Mouse (Mus musculus) heart, embryonic 13.5 days (tissue): ENCODE data around the gene Atf7ip. TPM values are rescaled to one million over a fixed set of nuclear protein-coding genes. Genes with fewer than 3 reads are reported as not detected.

Source experiments
- ATAC-seq: fragments of 200-750 bp; cut with Nextera tagmentation; 2 replicates; pipeline ENCODE4 v1.8.0; 2017; ENCODE audit warnings: moderate TSS enrichment; ENCODE audit not compliant: insufficient number of reproducible peaks, low FRiP score, low TSS enrichment; ENCODE audit errors: extremely low read depth
- H3K27ac ChIP-seq: fragments of 300-500 bp; sonication (generic); replicated peaks from 2 replicates; pipeline ENCODE4 v1.5.1; 2015; ENCODE audit warnings: moderate library complexity, mild to moderate bottlenecking, inconsistent platforms
- H3K27me3 ChIP-seq: fragments of 300-500 bp; sonication (generic); replicated peaks from 2 replicates; pipeline ENCODE4 v1.6.1; 2015; ENCODE audit warnings: mild to moderate bottlenecking, inconsistent platforms
- H3K36me3 ChIP-seq: fragments of 300-500 bp; sonication (generic); 2 replicates; pipeline ENCODE4 v1.6.1; 2015; ENCODE audit warnings: mild to moderate bottlenecking, inconsistent platforms
- H3K4me1 ChIP-seq: fragments of 300-500 bp; sonication (generic); 2 replicates; pipeline ENCODE4 v1.6.1; 2015; ENCODE audit warnings: inconsistent platforms
- H3K4me2 ChIP-seq: fragments of 300-500 bp; sonication (generic); 2 replicates; pipeline ENCODE4 v1.6.1; 2015; ENCODE audit warnings: inconsistent platforms, mild to moderate bottlenecking, moderate library complexity
- H3K4me3 ChIP-seq: fragments of 300-500 bp; sonication (generic); 2 replicates; pipeline ENCODE4 v1.5.1; 2015; ENCODE audit warnings: moderate library complexity, mild to moderate bottlenecking, inconsistent platforms
- H3K9ac ChIP-seq: fragments of 300-500 bp; sonication (generic); 2 replicates; pipeline ENCODE4 v1.6.1; 2015; ENCODE audit warnings: inconsistent platforms, mild to moderate bottlenecking, moderate library complexity
- H3K9me3 ChIP-seq: fragments of 300-500 bp; sonication (generic); 2 replicates; pipeline ENCODE4 v1.6.1; 2016; ENCODE audit warnings: inconsistent platforms
- WGBS: fragments of 180-500 bp; shearing (Covaris S2); methylation state at CpG from one replicate; pipeline ENCODE4 v1.1.7; 2015; ENCODE audit warnings: mixed read lengths; 5-methylcytosine and 5-hydroxymethylcytosine counted together
- polyA plus RNA-seq: library from polyadenylated mRNA; unstranded; fragments of >200 nt; fragmentation: Nextera tagmentation; extraction: Ambion mirVana; gene quantifications from 2 replicates; pipeline ENCODE4 v1.2.1, GENCODE M21; 2015

Atf7ip gene
- polyA plus RNA-seq, 1 experiment from 2014 or later: 33.7 TPM

DNA sequence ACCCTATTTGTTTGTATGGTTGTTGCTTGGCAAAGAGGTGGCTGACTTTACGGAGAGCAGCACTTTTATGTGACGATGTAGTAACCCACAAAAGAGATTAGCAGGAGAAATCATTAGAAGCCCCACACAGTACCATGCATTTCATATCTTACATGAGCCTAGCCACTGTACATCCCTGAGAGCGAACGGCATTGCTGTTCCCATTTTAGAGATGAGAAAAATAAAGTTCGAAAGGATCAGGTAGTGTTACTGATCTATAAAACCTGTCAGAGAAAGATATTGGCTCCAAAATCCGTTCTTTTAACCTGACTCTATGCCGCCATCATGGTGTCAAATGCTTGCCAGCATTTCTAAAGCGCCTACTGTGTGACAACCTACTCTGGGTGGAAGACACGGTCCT lies 36.2 kb upstream of the Atf7ip start:
- no peak overlapping the region for H3K4me3 ChIP-seq
- ATAC-seq: no peak
- peaks cover 80% of the 10 kb centered on the region for H3K4me1 ChIP-seq
- no peaks in the 10 kb centered on the region for H3K9me3 ChIP-seq
- no peaks in the 10 kb centered on the region for H3K36me3 ChIP-seq
- peak overlapping the region; percentile 55 for H3K4me2 ChIP-seq
- no peaks in the 10 kb centered on the region for H3K27me3 ChIP-seq
- no peak overlapping the region for H3K9ac ChIP-seq
- peak overlapping the region; percentile 97 for H3K27ac ChIP-seq
- 67% methylated on average over 9 of the region's 9 CpGs for WGBS

DNA sequence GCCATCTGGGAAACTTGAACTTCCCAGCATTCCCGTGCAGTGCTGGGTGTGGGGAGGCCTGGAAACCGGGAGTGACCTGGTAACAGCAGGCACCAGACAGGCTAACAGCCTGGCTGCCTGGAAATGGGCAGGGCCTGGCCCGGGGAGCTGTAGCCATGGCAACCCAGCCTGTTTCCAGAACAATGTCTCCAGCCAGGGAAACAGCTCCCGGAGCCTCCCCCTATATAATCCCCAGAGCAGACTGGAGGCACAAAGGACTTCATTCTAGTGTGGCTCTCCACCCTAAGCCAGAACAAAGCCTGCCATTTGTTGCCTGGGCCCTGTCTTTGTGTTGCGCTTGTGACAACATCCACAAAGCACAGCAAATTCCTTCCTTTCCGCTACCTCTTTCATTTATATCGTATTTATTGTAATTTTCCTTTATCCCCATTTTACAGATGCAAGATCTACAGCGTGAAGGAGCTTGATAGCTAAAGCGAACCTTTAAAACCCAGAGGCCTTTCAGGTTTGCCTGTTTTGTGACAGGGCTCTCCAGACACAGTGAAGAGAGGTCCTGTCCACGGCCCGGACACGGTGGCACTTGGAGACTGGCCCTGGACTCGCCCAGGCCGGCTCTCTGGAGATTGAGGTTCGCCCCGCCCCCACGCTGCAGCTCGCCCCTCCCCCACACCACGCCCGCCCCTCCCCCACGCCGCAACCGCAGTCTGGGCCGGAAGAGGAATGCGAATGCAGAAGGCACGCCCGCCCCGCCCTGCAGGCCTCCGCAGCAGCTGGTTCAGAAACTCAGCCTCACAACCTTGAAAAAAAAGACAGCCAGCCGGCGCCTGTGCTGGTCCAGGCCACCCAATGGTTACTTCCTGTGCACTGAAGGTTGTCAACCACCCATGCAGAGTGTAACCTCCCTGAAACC lies 35.4 kb upstream of the Atf7ip start:
- WGBS: 5% methylated on average over 31 of the region's 31 CpGs

DNA sequence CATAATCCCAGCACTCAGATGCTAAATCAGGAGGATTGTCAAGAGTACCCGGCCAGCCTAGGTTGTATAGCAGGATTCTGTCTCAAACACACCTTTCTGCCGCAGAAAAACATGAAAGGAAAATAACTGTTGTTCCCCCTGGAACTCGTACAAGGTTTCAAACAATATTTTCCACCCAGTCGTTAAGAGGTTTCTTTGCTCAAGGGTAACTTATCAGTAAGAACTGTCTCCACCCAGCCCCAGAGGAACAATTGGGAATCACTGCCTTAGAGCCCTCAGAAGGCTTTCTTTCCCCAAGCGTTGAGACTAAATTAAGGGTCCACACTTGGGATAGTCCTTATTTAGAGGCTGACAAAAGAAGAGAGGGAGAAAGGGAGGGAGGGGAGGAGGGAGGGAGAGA lies 34.4 kb upstream of the Atf7ip start:
- H3K4me3 ChIP-seq: no peak overlapping the region
- H3K27ac ChIP-seq: peak overlapping the region; percentile 97
- no peaks in the 10 kb centered on the region for H3K9me3 ChIP-seq
- H3K4me2 ChIP-seq: peak overlapping the region; percentile 55; the same call in 1 of the 2 replicates
- peak overlapping the region; percentile 28 for H3K9ac ChIP-seq
- H3K36me3 ChIP-seq: no peaks in the 10 kb centered on the region
- 18% methylated on average over 5 of the region's 5 CpGs for WGBS
- no peak for ATAC-seq
- H3K4me1 ChIP-seq: peaks cover 79% of the 10 kb centered on the region
- no peaks in the 10 kb centered on the region for H3K27me3 ChIP-seq

More for the DNA sequence above, 35.4 kb upstream of the Atf7ip start:
- Histone ChIP-seq H3K4me3 (peak overlapping the region; percentile 17), H3K27me3 (no peaks in the 10 kb centered on the region), H3K36me3 (no peaks in the 10 kb centered on the region), H3K9ac (peak overlapping the region; percentile 48), H3K9me3 (no peaks in the 10 kb centered on the region), H3K27ac (peak overlapping the region; percentile 97), H3K4me2 (peak overlapping the region; percentile 55), H3K4me1 (peaks cover 85% of the 10 kb centered on the region)
- ATAC-seq: peak; percentile 66

DNA sequence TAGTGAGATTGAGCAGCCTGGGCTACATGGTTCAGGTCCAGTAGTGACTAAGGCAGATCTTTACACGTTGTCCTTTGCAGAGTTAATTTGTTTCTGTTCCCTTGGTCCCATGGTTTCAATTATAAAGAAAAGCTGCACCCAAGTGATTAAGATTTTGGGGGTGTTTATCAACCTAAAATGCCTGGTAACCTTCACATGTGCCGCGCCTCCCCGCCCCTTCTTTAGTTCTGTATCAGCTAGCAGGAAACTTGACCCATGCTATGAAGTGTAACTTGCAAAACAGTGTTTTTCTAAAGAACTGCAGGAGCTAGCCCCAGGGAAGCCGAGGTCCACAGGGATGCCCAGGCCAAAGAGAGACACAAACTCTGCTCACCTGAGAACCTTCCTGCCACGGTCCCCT lies 33.2 kb upstream of the Atf7ip start:
- Histone ChIP-seq H3K36me3 (no peaks in the 10 kb centered on the region), H3K27ac (peak overlapping the region; percentile 97; the same call in 1 of the 2 replicates), H3K4me2 (no peak overlapping the region), H3K9ac (no peak overlapping the region), H3K4me1 (peaks cover 68% of the 10 kb centered on the region), H3K27me3 (no peaks in the 10 kb centered on the region), H3K4me3 (no peak overlapping the region), H3K9me3 (no peaks in the 10 kb centered on the region)
- 76% methylated on average over 6 of the region's 6 CpGs for WGBS
- no peak for ATAC-seq

DNA sequence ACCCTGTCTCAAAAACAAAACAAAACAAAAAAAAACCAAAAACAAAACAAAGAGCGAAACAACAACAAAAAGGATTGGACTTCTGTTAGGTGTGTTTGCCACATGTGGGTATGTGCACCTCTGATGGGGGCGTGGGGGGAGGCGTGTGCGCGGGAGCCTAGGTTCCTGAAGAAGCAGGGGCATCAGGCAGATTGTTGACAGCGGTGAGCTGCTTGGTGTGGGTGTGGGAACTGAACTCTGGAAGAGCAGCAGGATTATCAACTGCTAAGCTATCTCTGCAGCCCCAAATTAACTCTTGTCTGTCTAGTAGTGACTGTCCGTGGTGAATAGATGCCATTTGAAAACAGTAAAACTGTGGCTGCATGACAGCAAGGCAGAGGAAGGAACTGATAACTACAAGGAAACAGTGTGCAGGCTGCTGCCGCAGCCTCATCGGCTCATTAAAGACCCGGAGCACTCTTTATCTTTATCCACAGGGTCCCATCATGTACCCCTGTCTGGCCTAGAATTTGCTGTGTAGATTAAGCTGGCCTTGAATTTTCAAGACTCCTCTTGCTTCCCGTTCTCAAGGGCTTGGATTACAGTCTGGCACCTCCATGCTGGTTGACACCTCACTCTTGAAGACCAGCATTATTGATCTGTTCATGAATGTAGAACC lies 32.4 kb upstream of the Atf7ip start:
- Histone ChIP-seq H3K27me3 (no peaks in the 10 kb centered on the region), H3K36me3 (no peaks in the 10 kb centered on the region), H3K4me2 (peak overlapping the region; percentile 18), H3K4me1 (peaks cover 66% of the 10 kb centered on the region), H3K27ac (peak overlapping the region; percentile 28), H3K9me3 (no peaks in the 10 kb centered on the region), H3K9ac (no peak overlapping the region), H3K4me3 (no peak overlapping the region)
- no peak for ATAC-seq
- WGBS: 29% methylated on average over 11 of the region's 11 CpGs

DNA sequence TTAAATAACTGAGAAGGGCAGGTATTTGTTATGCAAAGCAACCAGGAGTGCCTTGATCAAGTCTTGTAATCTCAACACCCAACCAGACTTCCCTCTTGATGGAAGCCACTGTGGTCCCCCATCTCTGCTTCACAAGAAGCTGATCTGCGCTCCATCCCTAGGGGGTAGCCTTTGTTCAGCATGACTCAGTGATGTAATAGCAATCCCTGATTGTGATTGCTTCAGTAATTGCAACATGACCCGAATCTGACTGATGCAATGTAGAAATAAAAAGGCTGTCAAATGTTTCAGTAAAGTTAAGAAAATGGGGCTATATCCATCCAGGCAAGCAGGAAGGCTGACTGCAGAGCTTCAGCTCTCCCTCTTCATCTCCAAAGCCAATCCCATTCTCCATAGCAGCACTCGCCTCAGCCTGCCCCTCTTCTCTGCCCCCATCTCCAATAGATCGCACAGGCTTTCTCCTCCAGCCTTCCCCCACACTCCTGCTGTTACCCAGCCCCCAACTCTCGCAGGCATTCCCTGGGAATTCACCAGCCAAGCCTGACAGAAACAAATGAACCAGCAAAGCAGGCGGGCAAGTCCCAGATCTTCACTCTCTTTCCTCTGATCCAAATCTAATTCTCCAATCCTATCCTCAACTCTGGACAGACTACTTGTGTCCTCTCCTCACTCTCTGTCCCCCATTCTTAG lies 30.7 kb upstream of the Atf7ip start:
- Histone ChIP-seq H3K4me1 (peaks cover 49% of the 10 kb centered on the region), H3K27me3 (no peaks in the 10 kb centered on the region), H3K4me3 (no peak overlapping the region), H3K36me3 (no peaks in the 10 kb centered on the region), H3K9ac (0 out of 2 replicates have a peak overlapping the region, but pooled peaks have one; percentile 52), H3K27ac (no peak overlapping the region), H3K9me3 (no peaks in the 10 kb centered on the region), H3K4me2 (no peak overlapping the region)
- ATAC-seq: no peak
- 47% methylated on average over 6 of the region's 6 CpGs for WGBS

DNA sequence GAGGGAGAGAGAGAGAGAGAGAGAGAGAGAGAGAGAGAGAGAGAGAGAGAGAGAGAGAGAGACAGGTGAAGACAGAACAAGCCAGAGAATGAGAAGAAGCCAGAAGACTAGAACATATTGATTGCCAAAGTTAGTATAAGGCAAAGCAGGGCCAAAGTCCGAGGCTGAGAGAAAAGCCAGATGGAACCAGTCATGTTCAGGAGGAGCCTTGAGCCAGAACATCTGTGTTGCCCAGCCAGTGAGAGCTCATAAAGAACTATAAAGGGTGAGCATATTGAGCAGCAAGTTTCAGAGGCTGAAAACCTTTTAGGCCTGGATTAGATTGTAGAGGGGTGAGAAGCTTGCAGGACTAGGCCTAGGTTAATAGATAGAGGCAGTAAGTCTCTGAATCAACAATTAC lies 28.1 kb upstream of the Atf7ip start:
- H3K4me3 ChIP-seq: no peak overlapping the region
- no peaks in the 10 kb centered on the region for H3K36me3 ChIP-seq
- peaks cover 8% of the 10 kb centered on the region; the same call in 1 of the 2 replicates for H3K9me3 ChIP-seq
- no peak overlapping the region for H3K4me2 ChIP-seq
- peaks cover 23% of the 10 kb centered on the region for H3K4me1 ChIP-seq
- H3K9ac ChIP-seq: no peak overlapping the region
- H3K27ac ChIP-seq: no peak overlapping the region
- H3K27me3 ChIP-seq: no peaks in the 10 kb centered on the region
- WGBS: 56% methylated on average over 1 of the region's 1 CpGs
- no peak for ATAC-seq

DNA sequence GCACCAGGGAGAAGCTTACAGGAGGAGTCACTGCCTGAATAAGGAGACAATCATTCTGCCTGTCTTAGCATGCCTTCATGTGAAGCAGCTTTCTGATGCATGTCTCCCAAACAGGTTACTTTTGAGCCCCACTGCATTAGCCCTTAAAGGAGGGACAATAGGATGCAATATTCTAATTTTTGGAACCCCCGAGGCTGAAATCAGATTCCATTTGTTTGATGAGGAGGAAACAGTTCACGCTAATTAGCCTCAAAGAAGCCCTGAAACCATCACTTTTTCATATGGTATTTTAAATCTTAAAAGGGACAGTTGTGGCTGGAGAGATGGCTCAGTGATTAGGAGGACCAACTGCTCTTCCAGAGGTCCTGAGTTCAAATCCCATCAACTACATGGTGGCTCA lies 22.4 kb upstream of the Atf7ip start:
- Histone ChIP-seq H3K36me3 (no peaks in the 10 kb centered on the region), H3K4me1 (no peaks in the 10 kb centered on the region; the same call in 1 of the 2 replicates), H3K27me3 (no peaks in the 10 kb centered on the region), H3K4me2 (no peak overlapping the region), H3K4me3 (no peak overlapping the region), H3K9me3 (peaks cover 8% of the 10 kb centered on the region; the same call in 1 of the 2 replicates), H3K9ac (no peak overlapping the region), H3K27ac (no peak overlapping the region)
- WGBS: 87% methylated on average over 2 of the region's 2 CpGs
- ATAC-seq: no peak

DNA sequence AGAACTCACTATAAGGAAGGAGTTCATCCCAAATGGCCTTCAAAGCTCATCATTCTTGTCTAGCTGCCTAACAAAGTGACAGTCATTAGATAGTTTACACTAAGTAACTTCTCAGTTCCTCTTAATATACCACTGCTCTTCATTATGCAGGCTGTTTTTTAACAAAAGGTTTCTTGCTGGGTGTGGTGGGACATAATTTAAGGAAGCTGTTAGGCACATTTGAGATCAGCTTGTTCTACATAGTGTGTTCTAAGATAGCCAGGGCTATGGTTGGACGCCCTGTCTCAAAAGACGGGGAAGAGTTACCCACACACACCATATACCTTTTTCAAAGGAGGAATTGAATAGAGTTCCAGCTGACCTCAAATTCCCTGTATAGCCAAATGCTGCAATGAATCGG lies 21.9 kb upstream of the Atf7ip start:
- 97% methylated on average over 3 of the region's 3 CpGs for WGBS

DNA sequence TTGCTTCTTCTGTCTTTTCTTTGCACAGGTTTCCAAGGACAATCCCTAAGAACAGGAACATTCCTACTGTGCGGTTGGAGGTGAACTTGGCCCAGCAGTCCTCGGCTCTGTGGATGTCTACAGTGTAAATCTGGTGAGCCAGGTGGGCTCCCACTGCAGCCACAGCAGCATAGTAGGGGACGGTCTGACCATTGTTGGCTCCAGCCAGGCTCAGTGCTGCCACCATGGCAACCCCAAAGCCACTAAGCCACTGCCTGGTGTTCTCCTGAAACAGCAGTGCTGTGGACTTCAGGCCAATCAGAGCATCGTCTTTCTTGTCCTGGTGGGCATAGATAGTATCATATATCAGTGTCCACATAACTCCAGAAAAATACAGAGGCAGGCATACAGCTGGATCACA lies 19.8 kb upstream of the Atf7ip start:
- ATAC-seq: no peak
- H3K4me1 ChIP-seq: peaks cover 3% of the 10 kb centered on the region; the same call in 1 of the 2 replicates
- H3K4me3 ChIP-seq: no peak overlapping the region
- no peaks in the 10 kb centered on the region for H3K36me3 ChIP-seq
- no peak overlapping the region for H3K9ac ChIP-seq
- no peak overlapping the region for H3K4me2 ChIP-seq
- H3K27ac ChIP-seq: no peak overlapping the region
- 68% methylated on average over 4 of the region's 4 CpGs for WGBS
- H3K9me3 ChIP-seq: peaks cover 3% of the 10 kb centered on the region; the same call in 1 of the 2 replicates
- H3K27me3 ChIP-seq: no peaks in the 10 kb centered on the region

More for the DNA sequence above, 21.9 kb upstream of the Atf7ip start:
- ATAC-seq: no peak
- Histone ChIP-seq H3K4me2 (no peak overlapping the region), H3K4me1 (no peaks in the 10 kb centered on the region; the same call in 1 of the 2 replicates), H3K9me3 (peaks cover 8% of the 10 kb centered on the region; the same call in 1 of the 2 replicates), H3K27me3 (no peaks in the 10 kb centered on the region), H3K27ac (no peak overlapping the region), H3K4me3 (no peak overlapping the region), H3K36me3 (no peaks in the 10 kb centered on the region), H3K9ac (no peak overlapping the region)
